Mouse (Mus musculus) stomach, postnatal 0 days (tissue): ENCODE results near the gene Parp11. TPM values are rescaled to one million over a fixed set of nuclear protein-coding genes. Genes with fewer than 3 reads are reported as not detected.
A peak's percentile ranks its signal among the peaks of the same experiment; 100 is the strongest.

Experiments used
- ATAC-seq: fragments of 200-750 bp; cut with Nextera tagmentation; 2 replicates; pipeline ENCODE4 v1.8.0; 2017; ENCODE audit not compliant: low FRiP score, low TSS enrichment
- DNase-seq: peaks from one replicate; pipeline ENCODE4 v3.0.0-alpha.2; 2016; ENCODE audit warnings: low spot score
- H3K27ac ChIP-seq: fragments of 300-500 bp; sonication (generic); replicated peaks from 2 replicates; pipeline ENCODE4 v1.5.1; 2014; ENCODE audit warnings: mild to moderate bottlenecking, control low read depth
- H3K27me3 ChIP-seq: fragments of 300-500 bp; sonication (generic); 2 replicates; pipeline ENCODE4 v1.6.1; 2014; ENCODE audit warnings: low read length; ENCODE audit not compliant: control insufficient read depth, insufficient read depth
- H3K36me3 ChIP-seq: fragments of 300-500 bp; sonication (generic); 2 replicates; pipeline ENCODE4 v1.6.1; 2014; ENCODE audit warnings: low read length, mixed read lengths; ENCODE audit not compliant: control insufficient read depth, insufficient read depth
- H3K4me1 ChIP-seq: fragments of 300-500 bp; sonication (generic); replicated peaks from 2 replicates; pipeline ENCODE4 v1.6.1; 2014; ENCODE audit warnings: antibody characterized with exemption; ENCODE audit not compliant: control insufficient read depth, insufficient read depth
- H3K4me2 ChIP-seq: fragments of 300-500 bp; sonication (generic); replicated peaks from 2 replicates; pipeline ENCODE4 v1.6.1; 2014; ENCODE audit warnings: low read depth, mild to moderate bottlenecking, control low read depth, moderate library complexity
- H3K4me3 ChIP-seq: fragments of 300-500 bp; sonication (generic); 2 replicates; pipeline ENCODE4 v1.5.1; 2014; ENCODE audit warnings: low read depth, low read length, control low read depth
- H3K9ac ChIP-seq: fragments of 300-500 bp; sonication (generic); 2 replicates; pipeline ENCODE4 v1.6.1; 2014; ENCODE audit warnings: mild to moderate bottlenecking, low read length, control low read depth, mixed read lengths
- H3K9me3 ChIP-seq: fragments of 300-500 bp; sonication (generic); 2 replicates; pipeline ENCODE4 v1.6.1; 2016; ENCODE audit warnings: low read length; ENCODE audit not compliant: control insufficient read depth
- CTCF ChIP-seq: IDR thresholded peaks from 2 replicates; pipeline ENCODE4 v1.5.1; 2016; ENCODE audit warnings: antibody characterized with exemption, low read depth, mild to moderate bottlenecking, moderate library complexity
- EP300 ChIP-seq: optimal IDR thresholded peaks from 2 replicates; pipeline ENCODE3; 2016; ENCODE audit warnings: antibody characterized with exemption
- WGBS: fragments of 180-500 bp; shearing (Covaris S2); extraction: QIAGEN DNeasy Blood & Tissue Kit; methylation state at CpG from one replicate; pipeline ENCODE4 v1.1.7; 2014; 5-methylcytosine and 5-hydroxymethylcytosine counted together
- polyA plus RNA-seq: library from polyadenylated mRNA; unstranded; fragments of >200 nt; fragmentation: Nextera tagmentation; extraction: Ambion mirVana; gene quantifications from 2 replicates; pipeline ENCODE4 v1.2.1, GENCODE M21; 2015

The Parp11 gene
- polyA plus RNA-seq, 1 experiment from 2014 or later: 7.7 TPM

- TF ChIP-seq CTCF (no peak), EP300 (no peak)
These were observed 93.0 kb downstream of the Parp11 start for GRCm38 (mm10) chr6:127539659-127540058.

GRCm38 (mm10) chr6:127540517-127540916 is 93.9 kb downstream of the Parp11 start:
- no peak for DNase-seq
- H3K9ac ChIP-seq: no peak overlapping the region
- H3K27me3 ChIP-seq: no peaks in the 10 kb centered on the region
- no peak for TF ChIP-seq EP300
- TF ChIP-seq CTCF: no peak
- H3K4me1 ChIP-seq: no peaks in the 10 kb centered on the region
- ATAC-seq: no peak
- H3K4me3 ChIP-seq: no peak overlapping the region
- 51% methylated on average over 4 of the region's 4 CpGs for WGBS
- H3K36me3 ChIP-seq: no peaks in the 10 kb centered on the region
- H3K27ac ChIP-seq: no peak overlapping the region
- no peak overlapping the region for H3K4me2 ChIP-seq
- H3K9me3 ChIP-seq: no peaks in the 10 kb centered on the region

More at GRCm38 (mm10) chr6:127539659-127540058, 93.0 kb downstream of the Parp11 start:
- Histone ChIP-seq H3K4me2 (no peak overlapping the region), H3K27me3 (no peaks in the 10 kb centered on the region), H3K9me3 (no peaks in the 10 kb centered on the region), H3K27ac (no peak overlapping the region), H3K36me3 (no peaks in the 10 kb centered on the region), H3K4me1 (no peaks in the 10 kb centered on the region), H3K9ac (no peak overlapping the region), H3K4me3 (no peak overlapping the region)
- ATAC-seq: no peak
- WGBS: 58% methylated on average over 5 of the region's 5 CpGs
- no peak for DNase-seq

GRCm38 (mm10) chr6:127541617-127542374 is 95.2 kb downstream of the Parp11 start:
- Histone ChIP-seq H3K27ac (no peak overlapping the region), H3K9me3 (no peaks in the 10 kb centered on the region), H3K4me3 (no peak overlapping the region), H3K4me2 (no peak overlapping the region), H3K9ac (no peak overlapping the region), H3K4me1 (no peaks in the 10 kb centered on the region), H3K27me3 (no peaks in the 10 kb centered on the region), H3K36me3 (no peaks in the 10 kb centered on the region)
- WGBS: 35% methylated on average over 18 of the region's 18 CpGs
- TF ChIP-seq EP300: no peak
- TF ChIP-seq CTCF: peak; percentile 90
- ATAC-seq: no peak
- DNase-seq: peak; percentile 44

Other genes with a start within 250 kb of the Parp11 start
- 0.74 and 0.96 TPM in 2 replicates for gene Cracr2a, start 114.5 kb downstream of the Parp11 start, polyA plus RNA-seq